Mouse (Mus musculus) hindbrain, embryonic 14.5 days (tissue): ENCODE measurements around the gene Disc1. TPM values are rescaled to one million over a fixed set of nuclear protein-coding genes. Genes with fewer than 3 reads are reported as not detected.

Source experiments
- ATAC-seq: fragments of 200-750 bp; cut with Nextera tagmentation; 2 replicates; pipeline ENCODE4 v1.8.0; 2017; ENCODE audit warnings: moderate number of reproducible peaks, mild to moderate bottlenecking, moderate TSS enrichment, moderate library complexity; ENCODE audit not compliant: low FRiP score
- DNase-seq: peaks from one replicate; pipeline ENCODE4 v3.0.0-alpha.2; 2015; ENCODE audit warnings: low spot score
- H3K27ac ChIP-seq: fragments of 300-500 bp; sonication (generic); 2 replicates; pipeline ENCODE4 v1.5.1; 2014; ENCODE audit warnings: mild to moderate bottlenecking, moderate library complexity
- H3K27me3 ChIP-seq: fragments of 300-500 bp; sonication (generic); 2 replicates; pipeline ENCODE4 v1.6.1; 2014; ENCODE audit warnings: mild to moderate bottlenecking, low read length, mixed read lengths; ENCODE audit not compliant: control insufficient read depth, insufficient read depth
- H3K36me3 ChIP-seq: fragments of 300-500 bp; sonication (generic); replicated peaks from 2 replicates; pipeline ENCODE4 v1.6.1; 2014; ENCODE audit not compliant: control insufficient read depth, insufficient read depth
- H3K4me1 ChIP-seq: fragments of 300-500 bp; sonication (generic); replicated peaks from 2 replicates; pipeline ENCODE4 v1.6.1; 2014; ENCODE audit warnings: antibody characterized with exemption, low read length, mixed read lengths; ENCODE audit not compliant: control insufficient read depth, insufficient read depth
- H3K4me2 ChIP-seq: fragments of 300-500 bp; sonication (generic); replicated peaks from 2 replicates; pipeline ENCODE4 v1.6.1; 2014; ENCODE audit warnings: mild to moderate bottlenecking, moderate library complexity
- H3K4me3 ChIP-seq: fragments of 300-500 bp; sonication (generic); replicated peaks from 2 replicates; pipeline ENCODE4 v1.5.1; 2014; ENCODE audit warnings: mild to moderate bottlenecking, low read length
- H3K9ac ChIP-seq: fragments of 300-500 bp; sonication (generic); 2 replicates; pipeline ENCODE4 v1.6.1; 2014
- H3K9me3 ChIP-seq: fragments of 300-500 bp; sonication (generic); 2 replicates; pipeline ENCODE4 v1.6.1; 2016; ENCODE audit warnings: low read length; ENCODE audit not compliant: control insufficient read depth
- WGBS: fragments of 180-500 bp; shearing (Covaris S2); extraction: QIAGEN DNeasy Blood & Tissue Kit; methylation state at CpG from one replicate; pipeline ENCODE4 v1.1.7; 2014; 5-methylcytosine and 5-hydroxymethylcytosine counted together
- polyA plus RNA-seq: library from polyadenylated mRNA; unstranded; fragments of >200 nt; fragmentation: Nextera tagmentation; extraction: Ambion mirVana; gene quantifications from 2 replicates; pipeline ENCODE4 v1.2.1, GENCODE M21; 2014

Gene Disc1
- polyA plus RNA-seq, 1 experiment from 2014 or later, result 1.8 TPM

DNA sequence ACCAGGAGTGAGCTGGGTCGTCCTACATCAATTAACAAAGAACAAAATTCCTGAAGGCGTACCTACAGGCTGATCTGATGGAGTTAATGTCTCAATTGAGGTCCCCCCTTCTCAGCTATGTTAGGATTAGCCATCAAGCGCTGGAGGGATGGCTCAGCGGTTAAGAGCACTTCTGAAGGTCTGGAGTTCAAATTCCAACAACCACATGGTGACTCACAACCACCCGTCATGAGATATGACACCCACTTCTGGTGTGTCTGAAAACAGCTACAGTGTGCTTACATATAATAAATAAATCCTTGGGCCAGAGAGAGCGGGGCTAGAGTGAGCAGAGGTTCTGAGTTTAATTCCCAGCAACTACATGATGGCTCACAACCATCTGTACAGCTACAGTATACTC, 109.9 kb downstream of the Disc1 start:
- Histone ChIP-seq H3K36me3 (no peaks in the 10 kb centered on the region), H3K27ac (no peak overlapping the region), H3K9ac (no peak overlapping the region), H3K4me1 (peaks cover 3% of the 10 kb centered on the region; the same call in 1 of the 2 replicates), H3K4me2 (no peak overlapping the region), H3K27me3 (0 out of 2 replicates have a peak, but pooled peaks cover 6% of the 10 kb centered on the region), H3K9me3 (no peaks in the 10 kb centered on the region), H3K4me3 (no peak overlapping the region)
- no peak for ATAC-seq
- no peak for DNase-seq
- WGBS, result 89% methylated on average over 6 of the region's 6 CpGs

DNA sequence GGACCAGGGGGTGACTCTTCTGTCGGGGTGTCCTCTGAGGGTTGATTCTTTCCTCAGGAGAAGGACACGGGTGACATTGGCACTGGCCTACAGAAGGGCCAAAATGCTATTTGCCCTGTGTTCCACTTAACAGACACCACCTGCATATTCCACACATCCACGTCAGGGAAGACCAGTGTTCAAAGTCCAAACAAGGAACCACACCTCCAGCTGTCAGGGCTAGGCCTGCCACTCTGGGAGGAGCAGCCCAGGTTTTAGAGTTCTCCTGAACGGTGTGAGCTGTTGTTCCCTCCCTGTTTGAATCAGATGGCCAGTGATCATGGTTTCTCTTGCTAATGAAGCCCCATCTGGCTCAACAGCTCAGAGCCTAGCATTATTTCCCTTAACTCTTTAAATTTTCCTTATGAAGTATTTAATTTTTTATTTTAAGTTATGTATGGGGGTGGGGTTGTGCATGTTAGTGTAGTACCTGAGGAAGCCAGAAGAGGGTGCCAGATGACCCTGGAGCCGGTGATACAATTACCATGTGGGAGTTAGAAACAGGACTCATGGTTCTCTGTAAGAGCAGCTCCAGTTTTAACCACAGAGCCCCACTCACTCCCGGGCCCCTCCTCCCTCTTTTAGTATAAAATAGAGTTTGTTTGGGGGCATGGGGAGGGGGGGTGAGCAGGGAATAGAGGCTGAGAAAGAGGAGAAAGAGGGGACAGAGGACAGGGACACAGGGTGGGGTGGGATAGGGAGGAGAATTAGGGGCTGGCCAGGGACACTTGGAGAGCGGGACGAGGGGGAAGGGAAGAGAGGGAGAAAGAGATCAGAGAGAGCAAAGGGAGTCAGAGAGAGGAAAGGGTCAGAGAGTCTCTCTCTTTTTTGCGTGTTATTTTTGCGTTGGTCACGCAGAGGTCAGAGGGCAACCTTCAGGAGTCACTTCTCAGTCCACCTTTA, 111.8 kb downstream of the Disc1 start:
- no peaks in the 10 kb centered on the region for H3K36me3 ChIP-seq
- WGBS, result 72% methylated on average over 11 of the region's 11 CpGs
- DNase-seq, result no peak

DNA sequence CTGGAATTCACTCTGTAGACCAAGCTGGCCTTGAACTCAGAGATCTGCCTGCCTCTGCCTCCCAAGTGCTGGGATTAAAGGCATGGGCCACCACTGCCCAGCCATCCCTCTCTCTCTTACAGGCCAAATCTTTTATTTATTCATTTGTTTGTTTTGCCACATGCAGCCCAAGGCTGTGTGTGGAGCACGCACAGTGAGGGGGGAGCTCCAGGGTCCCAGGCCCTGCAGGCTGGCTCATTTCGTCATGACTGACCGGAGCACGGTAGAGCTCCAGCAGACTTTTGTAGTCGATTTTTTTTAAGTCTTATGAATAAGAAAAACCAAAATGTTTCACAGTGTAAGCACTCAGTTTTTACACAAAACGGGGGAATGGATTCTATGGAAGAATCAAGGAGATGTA, 112.5 kb downstream of the Disc1 start:
- Histone ChIP-seq H3K9ac (no peak overlapping the region), H3K4me2 (no peak overlapping the region), H3K4me3 (no peak overlapping the region), H3K27me3 (0 out of 2 replicates have a peak, but pooled peaks cover 6% of the 10 kb centered on the region), H3K27ac (no peak overlapping the region), H3K9me3 (no peaks in the 10 kb centered on the region), H3K36me3 (no peaks in the 10 kb centered on the region), H3K4me1 (peaks cover 9% of the 10 kb centered on the region)
- WGBS, result 48% methylated on average over 6 of the region's 6 CpGs
- ATAC-seq, result no peak
- no peak for DNase-seq

More for the DNA sequence above, 111.8 kb downstream of the Disc1 start:
- H3K4me2 ChIP-seq, result no peak overlapping the region
- H3K9me3 ChIP-seq, result no peaks in the 10 kb centered on the region
- H3K4me3 ChIP-seq, result no peak overlapping the region
- ATAC-seq, result no peak
- H3K4me1 ChIP-seq, result peaks cover 9% of the 10 kb centered on the region
- H3K9ac ChIP-seq, result no peak overlapping the region
- 0 out of 2 replicates have a peak, but pooled peaks cover 6% of the 10 kb centered on the region for H3K27me3 ChIP-seq
- no peak overlapping the region for H3K27ac ChIP-seq

DNA sequence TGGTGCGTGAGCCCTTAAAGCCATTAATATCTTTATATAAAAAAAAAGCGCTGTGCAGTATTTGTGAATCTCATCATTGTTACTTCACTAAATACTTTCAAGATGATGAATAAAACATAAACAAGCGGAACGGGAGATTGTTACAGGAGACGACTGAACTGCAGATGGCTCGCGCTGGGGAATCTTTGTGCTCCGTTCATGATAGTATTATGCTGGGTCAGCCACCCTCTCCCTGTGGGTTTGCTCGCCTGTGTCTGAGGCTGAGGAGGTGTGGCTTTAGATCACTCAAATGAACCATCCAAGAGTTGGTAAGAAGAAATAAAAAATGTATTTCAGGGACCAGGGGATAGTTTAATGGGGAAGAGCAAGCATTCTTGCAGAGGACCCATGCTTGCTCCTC, 113.0 kb downstream of the Disc1 start:
- Histone ChIP-seq H3K27ac (no peak overlapping the region), H3K36me3 (no peaks in the 10 kb centered on the region), H3K4me2 (no peak overlapping the region), H3K9me3 (no peaks in the 10 kb centered on the region), H3K27me3 (0 out of 2 replicates have a peak, but pooled peaks cover 6% of the 10 kb centered on the region), H3K4me3 (no peak overlapping the region), H3K9ac (no peak overlapping the region), H3K4me1 (peaks cover 9% of the 10 kb centered on the region)
- 26% methylated on average over 9 of the region's 9 CpGs for WGBS
- DNase-seq, result no peak
- ATAC-seq, result no peak

DNA sequence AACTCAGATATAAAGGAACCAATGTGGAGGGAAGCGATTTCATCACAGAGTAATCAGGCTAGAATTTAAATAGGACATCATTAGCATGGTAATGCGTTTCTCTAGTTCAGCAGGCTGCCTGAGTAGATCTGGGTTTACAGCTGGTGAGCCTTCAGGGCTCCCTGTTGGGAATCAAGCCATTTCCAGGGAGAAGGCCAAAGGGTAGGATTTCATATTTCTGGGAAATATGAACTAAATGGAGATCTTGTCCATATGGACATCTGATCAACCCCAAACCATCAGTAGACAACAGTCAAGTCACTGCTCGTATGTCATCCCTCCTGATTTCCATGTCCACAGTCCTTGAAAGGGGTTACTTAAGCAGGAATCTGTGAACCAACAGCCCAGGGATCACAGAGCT, 115.6 kb downstream of the Disc1 start:
- Histone ChIP-seq H3K36me3 (no peaks in the 10 kb centered on the region), H3K4me2 (no peak overlapping the region), H3K9me3 (no peaks in the 10 kb centered on the region), H3K4me3 (no peak overlapping the region), H3K27me3 (0 out of 2 replicates have a peak, but pooled peaks cover 6% of the 10 kb centered on the region), H3K9ac (no peak overlapping the region), H3K4me1 (peaks cover 6% of the 10 kb centered on the region), H3K27ac (no peak overlapping the region)
- ATAC-seq, result no peak
- 35% methylated on average over 3 of the region's 3 CpGs for WGBS
- DNase-seq, result no peak

DNA sequence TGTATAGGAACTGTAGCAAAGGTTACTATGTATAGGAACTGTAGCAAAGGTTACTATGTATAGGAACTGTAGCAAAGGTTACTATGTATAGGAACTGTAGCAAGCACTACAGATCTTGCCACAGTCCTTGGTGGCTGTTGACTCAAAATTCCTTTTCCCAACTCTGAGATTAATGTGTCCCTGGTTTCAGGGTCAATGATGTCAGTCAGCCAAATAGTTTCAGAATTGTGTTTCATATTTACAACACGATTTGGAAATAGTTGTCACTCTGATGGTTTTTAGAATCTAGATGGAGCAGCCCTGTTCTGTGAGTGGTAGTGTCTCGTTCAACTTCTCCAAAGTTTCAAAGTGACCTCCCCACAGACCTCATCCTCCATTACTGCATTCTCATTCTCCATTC, 117.5 kb downstream of the Disc1 start:
- 79% methylated on average over 2 of the region's 2 CpGs for WGBS
- Histone ChIP-seq H3K4me3 (no peak overlapping the region), H3K4me1 (peaks cover 6% of the 10 kb centered on the region), H3K27me3 (0 out of 2 replicates have a peak, but pooled peaks cover 6% of the 10 kb centered on the region), H3K9me3 (no peaks in the 10 kb centered on the region), H3K9ac (no peak overlapping the region), H3K27ac (no peak overlapping the region), H3K4me2 (no peak overlapping the region), H3K36me3 (no peaks in the 10 kb centered on the region)
- ATAC-seq (no peak), DNase-seq (no peak)

DNA sequence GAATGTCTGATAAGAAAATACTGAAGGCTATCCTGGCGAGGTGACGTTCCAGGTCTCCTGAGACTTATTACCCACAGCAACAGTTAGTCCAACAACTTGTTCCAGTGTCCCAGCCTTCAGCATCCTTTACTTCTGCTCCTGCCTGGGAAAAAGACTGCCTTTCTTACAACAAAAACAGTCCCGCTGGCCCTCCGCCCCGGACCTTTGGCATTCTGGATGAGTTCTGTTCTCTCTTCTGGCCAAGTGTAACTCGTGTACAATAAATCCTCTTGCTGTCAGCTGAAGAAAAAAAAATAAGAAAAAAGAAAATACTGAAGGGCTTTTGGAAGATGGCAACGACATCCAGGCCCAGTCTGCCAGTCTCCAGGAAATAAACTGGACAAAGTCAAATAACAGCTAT, 120.2 kb downstream of the Disc1 start:
- ATAC-seq (no peak), DNase-seq (no peak)
- H3K9me3 ChIP-seq, result no peaks in the 10 kb centered on the region
- H3K9ac ChIP-seq, result no peak overlapping the region
- H3K27me3 ChIP-seq, result no peaks in the 10 kb centered on the region
- no peak overlapping the region for H3K27ac ChIP-seq
- no peaks in the 10 kb centered on the region for H3K36me3 ChIP-seq
- 68% methylated on average over 7 of the region's 7 CpGs for WGBS
- H3K4me3 ChIP-seq, result no peak overlapping the region
- H3K4me1 ChIP-seq, result peaks cover 6% of the 10 kb centered on the region
- no peak overlapping the region for H3K4me2 ChIP-seq

DNA sequence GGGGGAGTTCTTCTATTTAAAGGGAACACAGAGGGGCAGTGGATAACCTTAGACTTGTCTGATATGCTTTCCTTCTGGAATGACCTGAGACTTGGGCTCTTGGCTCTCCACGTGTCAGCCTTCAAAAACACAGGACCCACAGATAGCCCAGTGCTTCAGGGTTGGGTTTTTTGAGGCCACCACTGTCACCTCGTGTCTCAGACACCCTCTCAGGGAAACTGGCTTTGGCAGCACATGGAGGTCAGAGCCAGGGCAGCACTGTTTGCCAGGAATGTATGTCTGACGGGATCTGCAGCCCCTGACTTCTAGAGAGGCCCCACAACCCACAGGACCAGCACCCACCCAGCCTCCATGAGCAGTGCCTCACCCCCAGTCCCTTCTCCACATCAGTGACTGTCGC, 120.9 kb downstream of the Disc1 start:
- Histone ChIP-seq H3K27ac (no peak overlapping the region), H3K4me1 (peaks cover 2% of the 10 kb centered on the region), H3K4me3 (no peak overlapping the region), H3K27me3 (no peaks in the 10 kb centered on the region), H3K9ac (no peak overlapping the region), H3K9me3 (no peaks in the 10 kb centered on the region), H3K36me3 (no peaks in the 10 kb centered on the region), H3K4me2 (no peak overlapping the region)
- ATAC-seq (no peak), DNase-seq (no peak)
- WGBS, result 69% methylated on average over 4 of the region's 4 CpGs

DNA sequence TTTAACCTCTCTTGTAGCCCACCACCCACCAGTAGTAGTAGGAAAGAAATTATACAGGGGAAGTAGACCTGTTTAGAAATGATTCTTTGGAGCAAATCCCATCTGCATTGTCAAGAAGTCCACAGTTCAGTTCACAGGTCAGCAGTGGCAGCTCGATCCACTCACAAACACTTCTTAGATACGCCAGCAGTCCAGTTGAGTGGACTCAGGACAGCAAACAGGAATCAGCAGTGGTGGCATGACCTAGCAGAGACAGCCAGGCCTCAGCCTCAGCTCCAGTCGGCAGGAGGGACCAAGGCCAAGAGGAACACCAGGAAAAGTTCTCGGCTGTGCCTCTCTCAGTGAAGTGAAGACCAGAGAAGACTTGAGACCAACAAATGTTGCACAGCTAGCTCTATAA, 121.7 kb downstream of the Disc1 start:
- no peaks in the 10 kb centered on the region for H3K9me3 ChIP-seq
- H3K27me3 ChIP-seq, result no peaks in the 10 kb centered on the region
- no peaks in the 10 kb centered on the region; the same call in 1 of the 2 replicates for H3K4me1 ChIP-seq
- DNase-seq (no peak), ATAC-seq (no peak)
- no peak overlapping the region for H3K4me2 ChIP-seq
- no peaks in the 10 kb centered on the region for H3K36me3 ChIP-seq
- H3K9ac ChIP-seq, result no peak overlapping the region
- no peak overlapping the region for H3K27ac ChIP-seq
- 97% methylated on average over 4 of the region's 4 CpGs for WGBS
- no peak overlapping the region for H3K4me3 ChIP-seq
